Mouse (Mus musculus): Measurements from ENCODE around the gene Nemp2.

Gene Nemp2

GRCm38 (mm10) chr1:52630248-52630936 lies at the start of gene Nemp2:
Gene Nemp2 (plus strand): TSS chr1:52630703.
- DNase-seq: peak; percentile 97

- peak; percentile 54 for DNase-seq
Observed at GRCm38 (mm10) chr1:52581744-52582143, 48.8 kb upstream of the Nemp2 start.

- no peak for DNase-seq
Observed at GRCm38 (mm10) chr1:52582866-52583265, 47.6 kb upstream of the Nemp2 start.

- DNase-seq: no peak
Observed at GRCm38 (mm10) chr1:52596982-52597646, 33.4 kb upstream of the Nemp2 start.

GRCm38 (mm10) chr1:52597761-52598160 lies 32.7 kb upstream of the Nemp2 start:
- peak; percentile 73 for DNase-seq

- no peak for DNase-seq
Observed at GRCm38 (mm10) chr1:52598361-52598760, 32.1 kb upstream of the Nemp2 start.

- no peak for DNase-seq
Observed at GRCm38 (mm10) chr1:52601496-52601895, 29.0 kb upstream of the Nemp2 start.

GRCm38 (mm10) chr1:52607700-52608099 lies 22.8 kb upstream of the Nemp2 start:
- peak; percentile 7 for DNase-seq

- DNase-seq: no peak
Observed at GRCm38 (mm10) chr1:52608486-52608885, 22.0 kb upstream of the Nemp2 start.

- DNase-seq: no peak
Observed at GRCm38 (mm10) chr1:52618217-52618616, 12.3 kb upstream of the Nemp2 start.

- no peak for DNase-seq
Observed at GRCm38 (mm10) chr1:52620442-52620841, 10.1 kb upstream of the Nemp2 start.

- DNase-seq: no peak
Observed at GRCm38 (mm10) chr1:52630937-52631299, 415 bp downstream of the Nemp2 start.

- peak; percentile 34 for DNase-seq
Observed at GRCm38 (mm10) chr1:52631570-52631969, 1.1 kb downstream of the Nemp2 start.

- no peak for DNase-seq
Observed at GRCm38 (mm10) chr1:52634251-52634650, 3.7 kb downstream of the Nemp2 start.

- DNase-seq: no peak
Observed at GRCm38 (mm10) chr1:52635932-52636331, 5.4 kb downstream of the Nemp2 start.

GRCm38 (mm10) chr1:52638101-52638500 lies 7.6 kb downstream of the Nemp2 start:
- DNase-seq: no peak

- DNase-seq: no peak
Observed at GRCm38 (mm10) chr1:52639090-52639489, 8.6 kb downstream of the Nemp2 start.

GRCm38 (mm10) chr1:52640266-52640665 lies 9.8 kb downstream of the Nemp2 start:
- no peak for DNase-seq

GRCm38 (mm10) chr1:52640736-52641135 lies 10.2 kb downstream of the Nemp2 start:
- DNase-seq: no peak

- DNase-seq: peak; percentile 82
Observed at GRCm38 (mm10) chr1:52648153-52649027, 17.9 kb downstream of the Nemp2 start.

GRCm38 (mm10) chr1:52650066-52650465 lies 19.6 kb downstream of the Nemp2 start:
- DNase-seq: peak; percentile 28

- no peak for DNase-seq
Observed at GRCm38 (mm10) chr1:52652601-52653253, 22.2 kb downstream of the Nemp2 start.

- no peak for DNase-seq
Observed at GRCm38 (mm10) chr1:52653366-52653765, 22.9 kb downstream of the Nemp2 start.
